Mouse (Mus musculus) limb, embryonic 13.5 days (tissue): ENCODE measurements around the gene Calu. TPM values are rescaled to one million over a fixed set of nuclear protein-coding genes. Genes with fewer than 3 reads are reported as not detected.
A peak's percentile ranks its signal among the peaks of the same experiment; 100 is the strongest.
"Not testable (repeated sequence)": the region's sequence is repeated elsewhere in the genome, so short reads cannot be mapped to it uniquely, and the experiment has no call there.

Experiments
- ATAC-seq: fragments of 200-750 bp; cut with Nextera tagmentation; 2 replicates; pipeline ENCODE4 v1.8.0; 2017; ENCODE audit warnings: low read depth, moderate number of reproducible peaks, moderate TSS enrichment; ENCODE audit not compliant: low FRiP score
- H3K27ac ChIP-seq: fragments of 300-500 bp; sonication (generic); 2 replicates; pipeline ENCODE4 v1.5.1; 2015; ENCODE audit warnings: inconsistent platforms, mild to moderate bottlenecking, moderate library complexity
- H3K27me3 ChIP-seq: fragments of 300-500 bp; sonication (generic); 2 replicates; pipeline ENCODE4 v1.6.1; 2015; ENCODE audit warnings: mild to moderate bottlenecking, inconsistent platforms
- H3K36me3 ChIP-seq: fragments of 300-500 bp; sonication (generic); 2 replicates; pipeline ENCODE4 v1.6.1; 2015; ENCODE audit warnings: inconsistent platforms, mild to moderate bottlenecking, moderate library complexity
- H3K4me1 ChIP-seq: fragments of 300-500 bp; sonication (generic); 2 replicates; pipeline ENCODE4 v1.6.1; 2015; ENCODE audit warnings: inconsistent platforms
- H3K4me2 ChIP-seq: fragments of 300-500 bp; sonication (generic); replicated peaks from 2 replicates; pipeline ENCODE4 v1.6.1; 2015; ENCODE audit warnings: inconsistent platforms, mild to moderate bottlenecking, moderate library complexity
- H3K4me3 ChIP-seq: fragments of 300-500 bp; sonication (generic); 2 replicates; pipeline ENCODE4 v1.5.1; 2015; ENCODE audit warnings: moderate library complexity, mild to moderate bottlenecking, inconsistent platforms
- H3K9ac ChIP-seq: fragments of 300-500 bp; sonication (generic); 2 replicates; pipeline ENCODE4 v1.6.1; 2015; ENCODE audit warnings: mild to moderate bottlenecking, inconsistent platforms
- H3K9me3 ChIP-seq: fragments of 300-500 bp; sonication (generic); 2 replicates; pipeline ENCODE4 v1.6.1; 2016; ENCODE audit warnings: inconsistent platforms
- WGBS: fragments of 180-500 bp; shearing (Covaris S2); methylation state at CpG from one replicate; pipeline ENCODE4 v1.1.7; 2015; 5-methylcytosine and 5-hydroxymethylcytosine counted together
- polyA plus RNA-seq: library from polyadenylated mRNA; unstranded; fragments of >200 nt; fragmentation: Nextera tagmentation; extraction: Ambion mirVana; gene quantifications from 2 replicates; pipeline ENCODE4 v1.2.1, GENCODE M21; 2015

The Calu gene
- polyA plus RNA-seq, 1 experiment from 2014 or later, result 476 TPM

DNA sequence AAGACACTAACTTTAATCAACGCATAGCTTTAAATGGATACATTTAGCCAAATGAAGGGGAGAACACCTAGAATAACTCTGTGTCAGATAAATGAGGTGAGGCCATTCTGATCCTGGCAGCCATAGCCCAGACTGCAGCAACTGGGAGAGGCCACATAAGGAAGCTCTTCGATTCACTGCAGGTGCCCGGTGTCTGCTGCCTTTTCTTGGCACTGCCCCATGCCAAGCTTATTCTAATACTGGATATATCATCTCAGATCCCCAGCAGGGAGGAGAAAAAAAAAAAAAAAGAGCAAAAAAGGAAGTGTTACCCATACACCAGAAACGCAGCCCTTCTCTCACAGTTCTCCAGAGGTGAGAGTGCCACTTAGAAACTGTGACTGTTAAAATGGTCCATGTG, 29.5 kb downstream of the Calu start:
- Histone ChIP-seq H3K9ac (no peak overlapping the region), H3K4me2 (no peak overlapping the region), H3K36me3 (peaks cover 72% of the 10 kb centered on the region), H3K4me1 (no peaks in the 10 kb centered on the region), H3K9me3 (no peaks in the 10 kb centered on the region), H3K27ac (no peak overlapping the region), H3K27me3 (no peaks in the 10 kb centered on the region), H3K4me3 (no peak overlapping the region)
- 95% methylated on average over 4 of the region's 4 CpGs for WGBS
- ATAC-seq, result no peak

DNA sequence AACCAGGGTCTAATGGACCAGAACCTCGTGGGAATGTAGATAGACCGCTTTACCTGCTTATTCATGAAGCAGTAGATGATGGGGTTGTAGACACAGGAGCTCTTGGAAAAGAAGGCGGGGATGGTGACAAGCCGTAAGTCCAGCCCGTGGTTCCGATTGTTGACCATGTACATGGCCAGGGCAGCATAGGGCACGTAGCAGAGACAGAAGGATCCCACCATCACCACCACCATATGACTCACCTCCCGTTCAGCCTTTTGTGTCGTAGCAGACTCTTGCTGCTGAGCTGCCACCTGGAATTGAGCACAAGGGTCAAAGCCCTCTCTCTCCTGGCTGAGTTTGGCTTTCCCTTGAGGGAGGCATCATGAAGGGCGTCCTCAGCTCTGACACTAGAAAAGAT, 30.8 kb downstream of the Calu start:
- H3K36me3 ChIP-seq, result peaks cover 60% of the 10 kb centered on the region
- H3K4me2 ChIP-seq, result no peak overlapping the region
- WGBS, result 94% methylated on average over 10 of the region's 10 CpGs
- no peaks in the 10 kb centered on the region for H3K27me3 ChIP-seq
- H3K27ac ChIP-seq, result no peak overlapping the region
- no peak overlapping the region for H3K9ac ChIP-seq
- no peaks in the 10 kb centered on the region for H3K9me3 ChIP-seq
- H3K4me1 ChIP-seq, result no peaks in the 10 kb centered on the region
- H3K4me3 ChIP-seq, result no peak overlapping the region
- no peak for ATAC-seq

DNA sequence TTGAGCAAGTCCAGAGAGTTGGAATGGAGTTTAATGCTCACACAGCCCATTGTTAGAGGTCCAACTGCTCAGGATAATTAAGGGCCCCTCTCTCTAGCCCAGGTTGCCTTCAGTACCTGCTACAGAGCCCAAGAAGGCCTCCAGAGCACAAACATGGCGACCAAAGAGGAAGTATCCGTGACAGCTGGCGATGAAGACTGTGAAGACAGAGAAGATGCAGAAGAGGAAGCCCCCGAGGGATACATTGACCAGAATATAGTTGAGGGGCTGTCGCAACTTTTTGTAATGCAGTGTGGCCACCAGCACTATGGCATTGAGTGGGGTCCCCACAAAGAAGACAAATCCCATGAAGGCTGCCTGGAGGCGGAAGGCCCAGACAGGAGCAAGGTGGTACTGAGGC, 32.1 kb downstream of the Calu start:
- Histone ChIP-seq H3K4me3 (no peak overlapping the region), H3K4me1 (no peaks in the 10 kb centered on the region), H3K9ac (no peak overlapping the region), H3K27ac (no peak overlapping the region), H3K9me3 (no peaks in the 10 kb centered on the region), H3K27me3 (no peaks in the 10 kb centered on the region), H3K4me2 (no peak overlapping the region), H3K36me3 (peaks cover 47% of the 10 kb centered on the region)
- no peak for ATAC-seq
- 92% methylated on average over 6 of the region's 6 CpGs for WGBS

DNA sequence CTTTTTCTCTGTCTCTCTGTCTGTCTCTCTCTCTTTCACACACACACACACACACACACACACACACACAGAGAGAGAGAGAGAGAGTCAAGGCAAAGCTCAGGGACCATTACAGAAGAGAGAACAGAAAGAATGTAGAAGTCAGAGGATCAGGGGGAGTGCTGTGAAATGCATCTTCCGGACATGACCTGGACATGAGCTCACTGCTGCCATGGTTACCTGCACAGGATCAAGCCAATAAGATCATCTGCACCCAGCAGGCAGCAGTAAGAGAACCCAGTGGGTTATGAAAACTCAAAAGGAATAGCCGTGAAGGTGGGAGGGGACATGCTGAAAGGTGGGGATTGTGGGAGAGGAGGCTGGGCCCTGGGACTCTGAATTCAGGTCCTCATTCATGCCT, 34.6 kb downstream of the Calu start:
- no peaks in the 10 kb centered on the region for H3K9me3 ChIP-seq
- 63% methylated on average over 2 of the region's 2 CpGs for WGBS
- H3K9ac ChIP-seq, result no peak overlapping the region

DNA sequence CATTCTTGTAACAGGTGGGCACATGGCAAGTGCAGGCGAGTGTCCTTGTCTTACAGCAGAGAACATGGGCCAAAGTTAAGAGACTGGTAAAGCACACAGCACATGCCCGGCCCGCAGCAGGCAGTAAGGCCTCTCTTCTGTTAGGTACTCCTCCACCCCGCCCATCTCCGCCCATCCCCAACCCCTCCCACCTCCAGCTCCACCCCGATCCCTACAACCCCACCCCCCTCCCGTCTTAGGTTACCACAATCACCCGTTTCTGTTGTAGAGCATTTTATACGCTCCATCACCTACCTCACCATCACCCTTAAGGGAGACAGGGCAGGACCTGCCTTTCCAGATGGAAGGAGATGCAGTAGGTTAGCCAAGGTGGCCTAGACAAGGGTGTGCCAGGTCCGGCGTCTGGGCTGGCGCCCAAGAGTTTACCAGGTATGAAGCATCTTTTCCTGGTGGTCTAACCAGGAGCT, 40.2 kb downstream of the Calu start, which contains the start of gene Opn1sw:
TSS of gene Opn1sw (minus strand) at position 417 of the 467 bp plus-strand sequence.
- WGBS, result 3% methylated on average over 12 of the region's 12 CpGs
- H3K9me3 ChIP-seq, result no peaks in the 10 kb centered on the region
- peaks cover 27% of the 10 kb centered on the region for H3K4me1 ChIP-seq
- peaks cover 4% of the 10 kb centered on the region; the same call in 1 of the 2 replicates for H3K27me3 ChIP-seq
- H3K36me3 ChIP-seq, result no peaks in the 10 kb centered on the region
- ATAC-seq, result peak; percentile 81
- peak within 1 kb of the TSS; percentile 44 for H3K4me3 ChIP-seq
- H3K4me2 ChIP-seq, result peak within 1 kb of the TSS; percentile 56
- H3K9ac ChIP-seq, result peak within 1 kb of the TSS; percentile 51
- no peak within 1 kb of the TSS for H3K27ac ChIP-seq

More for the DNA sequence above, 34.6 kb downstream of the Calu start:
- H3K27ac ChIP-seq, result no peak overlapping the region
- no peak overlapping the region for H3K4me2 ChIP-seq
- H3K36me3 ChIP-seq, result peaks cover 22% of the 10 kb centered on the region
- ATAC-seq, result no peak
- no peak overlapping the region for H3K4me3 ChIP-seq
- H3K27me3 ChIP-seq, result no peaks in the 10 kb centered on the region
- peaks cover 10% of the 10 kb centered on the region for H3K4me1 ChIP-seq

DNA sequence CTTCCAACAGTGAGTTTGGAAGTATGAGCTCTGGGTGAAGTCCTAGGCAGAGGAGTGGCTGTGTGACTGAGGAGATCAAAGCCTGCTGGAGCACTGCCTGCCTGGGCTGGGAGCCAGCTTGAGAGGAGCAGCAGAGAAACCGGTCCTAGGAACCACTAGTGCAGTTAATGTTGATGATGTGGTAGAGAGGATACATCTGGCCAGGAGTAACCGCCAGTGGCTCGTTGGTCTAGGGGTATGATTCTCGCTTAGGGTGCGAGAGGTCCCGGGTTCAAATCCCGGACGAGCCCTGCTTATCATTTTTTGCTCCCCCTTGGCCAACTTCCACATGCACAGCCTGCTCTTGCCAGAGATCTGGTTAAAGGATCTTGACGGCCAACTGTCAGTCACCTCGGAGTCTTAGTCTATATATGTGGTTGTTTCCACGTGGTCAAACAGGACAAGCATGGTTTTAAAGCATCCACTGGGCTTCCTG, 40.8 kb downstream of the Calu start:
- H3K9ac ChIP-seq, result peak overlapping the region; percentile 51
- H3K4me1 ChIP-seq, result peaks cover 27% of the 10 kb centered on the region
- ATAC-seq, result peak; percentile 94
- no peaks in the 10 kb centered on the region for H3K36me3 ChIP-seq
- 8% methylated on average over 11 of the region's 11 CpGs for WGBS
- H3K9me3 ChIP-seq, result no peaks in the 10 kb centered on the region
- H3K4me3 ChIP-seq, result peak overlapping the region; percentile 44
- H3K4me2 ChIP-seq, result peak overlapping the region; percentile 56
- H3K27me3 ChIP-seq, result peaks cover 4% of the 10 kb centered on the region; the same call in 1 of the 2 replicates
- H3K27ac ChIP-seq, result no peak overlapping the region

DNA sequence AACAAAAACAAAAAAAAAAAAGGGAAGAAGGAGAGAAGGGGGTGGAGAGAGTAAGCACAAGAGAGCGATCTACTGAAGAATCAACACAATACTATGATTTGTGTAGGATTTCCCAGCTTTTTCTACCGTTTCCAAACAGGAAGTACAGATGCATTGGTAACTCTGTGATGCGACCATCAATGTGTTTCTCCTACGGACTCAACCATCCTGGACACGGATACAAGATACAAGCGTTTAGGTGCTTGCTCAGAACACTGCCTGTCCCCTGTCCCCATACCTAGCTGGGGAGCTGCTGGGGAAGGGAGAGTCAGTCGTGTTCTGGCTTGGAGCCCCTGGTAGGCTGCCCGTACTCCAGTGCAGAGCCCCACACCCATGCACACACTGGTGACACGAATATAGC, 41.6 kb downstream of the Calu start:
- H3K4me1 ChIP-seq, result peaks cover 27% of the 10 kb centered on the region
- H3K27me3 ChIP-seq, result peaks cover 7% of the 10 kb centered on the region
- H3K9me3 ChIP-seq, result no peaks in the 10 kb centered on the region
- 55% methylated on average over 9 of the region's 9 CpGs for WGBS
- no peak overlapping the region for H3K4me2 ChIP-seq
- no peak overlapping the region for H3K27ac ChIP-seq
- no peak for ATAC-seq
- no peak overlapping the region for H3K9ac ChIP-seq
- no peaks in the 10 kb centered on the region for H3K36me3 ChIP-seq
- no peak overlapping the region for H3K4me3 ChIP-seq

DNA sequence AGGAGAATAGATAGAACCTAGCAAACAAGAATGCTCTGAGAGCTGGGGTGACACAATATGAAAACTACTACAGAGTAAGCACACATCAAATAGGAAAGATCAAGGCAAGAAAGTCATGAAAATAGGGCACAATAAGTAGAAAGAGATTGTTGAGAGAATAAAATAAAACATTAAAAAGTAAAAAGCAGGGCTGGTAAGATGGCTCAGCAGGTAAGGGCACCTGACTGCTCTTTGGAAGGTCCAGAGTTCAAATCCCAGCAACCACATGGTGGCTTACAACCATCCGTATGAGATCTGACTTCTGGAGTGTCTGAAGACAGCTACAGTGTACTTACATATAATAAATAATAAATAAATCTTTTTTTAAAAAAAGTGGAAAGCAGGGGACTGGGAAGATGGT, 42.6 kb downstream of the Calu start:
- not testable (repeated sequence) for H3K4me2 ChIP-seq, H3K27ac ChIP-seq, H3K9ac ChIP-seq, ATAC-seq, H3K36me3 ChIP-seq, H3K9me3 ChIP-seq, H3K4me3 ChIP-seq
- Histone ChIP-seq H3K4me1 (peaks cover 27% of the 10 kb centered on the region), H3K27me3 (peaks cover 18% of the 10 kb centered on the region)
- WGBS, result 81% methylated on average over 1 of the region's 1 CpGs

DNA sequence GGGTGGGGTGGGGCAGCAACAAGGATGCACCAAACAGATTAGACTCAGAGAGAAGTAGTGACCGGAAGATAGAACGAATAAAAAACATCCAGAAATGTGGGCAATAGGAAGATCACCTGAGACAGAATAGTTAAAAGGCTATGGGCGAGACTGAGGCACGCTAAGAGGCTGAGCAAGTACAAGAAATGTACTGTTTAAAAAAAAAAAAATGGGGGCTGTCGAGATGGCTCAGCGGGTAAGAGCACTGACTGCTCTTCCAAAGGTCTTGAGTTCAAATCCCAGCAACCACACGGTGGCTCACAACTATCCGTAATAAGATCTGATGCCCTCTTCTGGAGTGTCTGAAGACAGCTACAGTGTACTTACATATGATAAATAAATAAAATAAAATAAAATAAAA, 43.4 kb downstream of the Calu start:
- H3K9ac ChIP-seq, H3K4me2 ChIP-seq, ATAC-seq, H3K36me3 ChIP-seq, H3K4me3 ChIP-seq, H3K27ac ChIP-seq, H3K9me3 ChIP-seq: not testable (repeated sequence)
- Histone ChIP-seq H3K27me3 (peaks cover 20% of the 10 kb centered on the region), H3K4me1 (peaks cover 33% of the 10 kb centered on the region)
- 77% methylated on average over 8 of the region's 8 CpGs for WGBS

DNA sequence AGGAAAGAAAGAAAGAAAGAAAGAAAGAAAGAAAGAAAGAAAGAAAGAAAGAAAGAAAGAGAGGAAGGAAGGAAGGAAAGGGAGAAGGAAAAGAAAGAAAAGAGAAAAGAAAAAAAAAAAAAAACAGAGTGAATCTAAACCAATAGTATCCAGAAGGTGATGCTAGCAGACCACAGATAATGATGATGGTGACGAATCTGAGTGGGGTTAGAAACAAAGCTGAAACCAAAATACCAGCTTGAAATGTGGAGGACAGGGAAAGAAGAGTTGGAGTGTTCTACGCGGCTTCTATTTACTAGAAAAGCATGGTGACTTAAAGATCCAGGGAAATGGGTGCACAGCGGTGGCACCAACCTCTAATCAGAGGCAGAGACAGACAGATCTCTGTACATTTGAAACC, 43.9 kb downstream of the Calu start:
- Histone ChIP-seq H3K27me3 (peaks cover 20% of the 10 kb centered on the region), H3K4me1 (peaks cover 28% of the 10 kb centered on the region), H3K4me2 (no peak overlapping the region), H3K36me3 (no peaks in the 10 kb centered on the region), H3K9ac (no peak overlapping the region), H3K4me3 (no peak overlapping the region), H3K27ac (no peak overlapping the region), H3K9me3 (no peaks in the 10 kb centered on the region)
- WGBS, result 68% methylated on average over 4 of the region's 4 CpGs
- ATAC-seq, result no peak

DNA sequence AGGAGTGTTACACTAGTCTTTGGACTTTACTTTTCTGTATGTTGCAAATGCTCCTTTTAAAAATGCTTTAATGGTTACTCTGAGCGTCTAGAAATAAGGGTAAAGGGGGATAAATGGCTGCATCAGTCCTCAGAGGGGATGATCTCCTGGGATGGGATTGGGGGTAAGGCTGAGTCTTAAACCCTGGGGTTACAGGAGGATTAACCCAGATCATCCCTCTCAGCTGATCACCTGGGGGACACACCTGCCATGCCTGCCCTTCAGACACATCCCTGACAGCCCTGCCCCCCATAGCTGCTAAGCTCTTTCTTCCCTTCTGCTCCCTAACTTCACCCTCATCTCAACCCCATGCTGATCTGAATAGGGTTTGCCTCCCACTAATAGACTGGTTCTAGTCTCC, 46.4 kb downstream of the Calu start:
- peaks cover 6% of the 10 kb centered on the region; the same call in 1 of the 2 replicates for H3K36me3 ChIP-seq
- H3K9ac ChIP-seq, result no peak overlapping the region
- H3K4me3 ChIP-seq, result no peak overlapping the region
- ATAC-seq, result no peak
- no peak overlapping the region for H3K4me2 ChIP-seq
- no peaks in the 10 kb centered on the region for H3K9me3 ChIP-seq
- WGBS, result 57% methylated on average over 1 of the region's 1 CpGs
- peaks cover 15% of the 10 kb centered on the region for H3K4me1 ChIP-seq
- H3K27me3 ChIP-seq, result peaks cover 20% of the 10 kb centered on the region
- no peak overlapping the region for H3K27ac ChIP-seq

DNA sequence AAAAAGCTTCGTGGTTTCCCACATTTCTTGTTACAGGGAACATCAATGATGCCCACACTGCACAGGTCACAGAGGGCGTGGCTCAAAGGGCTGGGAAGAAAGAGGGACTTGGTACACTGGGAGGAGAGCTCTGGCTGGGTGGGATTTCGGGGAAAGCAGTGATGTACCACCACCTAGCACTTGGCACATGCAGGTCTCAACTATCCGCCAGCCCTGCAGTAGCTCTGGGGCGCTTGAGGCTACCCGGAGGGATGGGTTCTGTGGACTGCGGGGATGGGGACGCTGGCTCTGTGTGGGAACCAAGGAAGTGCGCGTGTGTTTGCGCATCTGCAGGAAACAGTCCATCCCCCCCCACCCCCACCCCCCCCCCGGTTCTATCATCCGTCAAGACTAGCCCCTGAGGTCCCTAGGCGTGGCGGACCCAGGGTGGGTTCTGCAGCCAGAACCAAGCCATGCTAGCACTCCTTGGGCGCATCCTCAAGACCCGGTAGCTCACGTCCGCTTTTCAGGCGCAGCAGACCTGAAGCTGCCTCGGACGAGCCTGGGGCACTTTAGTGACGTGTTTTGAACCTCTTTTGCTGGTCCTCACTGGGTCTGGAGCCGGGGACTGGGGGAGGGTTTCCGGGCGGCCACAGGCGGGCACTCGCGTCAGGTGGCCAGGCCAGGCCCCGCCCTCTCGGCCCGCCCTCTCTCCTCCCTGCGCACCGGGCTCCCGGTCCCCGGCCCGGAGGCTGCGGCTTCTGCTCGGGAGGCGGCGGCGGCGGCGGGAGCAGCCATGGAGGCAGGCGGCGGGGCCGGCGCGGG, 48.2 kb downstream of the Calu start, which contains the start of gene Ccdc136:
TSS of gene Ccdc136 (plus strand) at position 400 of the 804 bp plus-strand sequence.
- peak within 1 kb of the TSS; percentile 66 for H3K4me3 ChIP-seq
- peak; percentile 89 for ATAC-seq
- H3K9me3 ChIP-seq, result no peaks in the 10 kb centered on the region
- H3K4me1 ChIP-seq, result peaks cover 15% of the 10 kb centered on the region
- under 1% methylated on average over 49 of the region's 49 CpGs for WGBS
- peak within 1 kb of the TSS; percentile 83 for H3K9ac ChIP-seq
- peaks cover 16% of the 10 kb centered on the region for H3K27me3 ChIP-seq
- H3K4me2 ChIP-seq, result peak within 1 kb of the TSS; percentile 82
- peak within 1 kb of the TSS; percentile 61 for H3K27ac ChIP-seq
- peaks cover 18% of the 10 kb centered on the region for H3K36me3 ChIP-seq
